Mouse (Mus musculus) WW6 (cell line): ENCODE results near the gene Slfnl1.

Experiments used
- DNase-seq: peaks from one replicate; pipeline ENCODE4 v3.0.0-alpha.2; 2013; ENCODE audit warnings: low read depth, low spot score

Gene Slfnl1

GRCm38 (mm10) chr4:120581711-120582110, 49.7 kb downstream of the Slfnl1 start:
- no peak for DNase-seq
